ENCODE assay signal across 13 mouse cellular contexts in genomic region chr5:143301296-143301695, GRCm38 (mm10). TPM values are rescaled to one million over a fixed set of nuclear protein-coding genes. Genes with fewer than 3 reads are reported as not detected.
DNase-seq lines count a peak whose midpoint lies in the region; ATAC-seq and TF ChIP-seq lines count a peak whose summit lies in the region.
"Had no signal": no experiment of that assay in that cellular context is flagged by ENCODE, and none has a peak within 500 bp of the region (broad histone marks: within the 10 kb centered on the region; RNA-seq: fewer than 3 reads in every experiment).

No protein-coding gene starts in this region.

- peak; percentile 13 for TF ChIP-seq RAD21 in MEL (IDR thresholded peaks at IDR 0.05; ENCODE audit: low read depth, low read length)

- no peak; the same call in 1 of the 2 replicates for ATAC-seq in heart, embryonic 12.5 days (ENCODE audit: insufficient number of reproducible peaks, low FRiP score)
- peak; percentile 35; the same call in 1 of the 2 replicates for ATAC-seq in liver, postnatal 0 days
- ATAC-seq in liver, embryonic 12.5 days, result no peak
- ATAC-seq in granulocyte monocyte progenitor cell, adult 5-6 weeks (replicated peaks; ENCODE audit: poor library complexity, severe bottlenecking), result peak; percentile 38; the same call in 1 of the 2 replicates
- ATAC-seq: forebrain, embryonic 14.5 days had no signal

- 62% methylated on average over 8 of the region's 8 CpGs for WGBS in heart, embryonic 12.5 days
- 85% methylated on average over 8 of the region's 8 CpGs for WGBS in liver, postnatal 0 days (ENCODE audit: insufficient replicate concordance)
- 82% methylated on average over 8 of the region's 8 CpGs for WGBS in liver, embryonic 12.5 days (ENCODE audit: insufficient replicate concordance)

- DNase-seq in heart, postnatal 4 days, result peak; percentile 44
- no peak for DNase-seq in liver, postnatal 0 days
- DNase-seq in MEL (ENCODE audit: low read depth, low spot score), result peak; percentile 36
- no peak for DNase-seq in urinary bladder, postnatal 36 days (ENCODE audit: low spot score in 2 of 2)
- DNase-seq in urinary bladder, postnatal 14 days (ENCODE audit: low spot score), result no peak

- H3K4me2 ChIP-seq in heart, embryonic 12.5 days, result no peak overlapping the region
- H3K4me2 ChIP-seq in liver, postnatal 0 days (ENCODE audit: low read depth, low read length), result no peak overlapping the region
- no peak overlapping the region for H3K4me2 ChIP-seq in liver, embryonic 12.5 days
- H3K4me2 ChIP-seq: hindbrain, embryonic 15.5 days had no signal

- no peak overlapping the region for H3K4me3 ChIP-seq in heart, embryonic 12.5 days
- no peak overlapping the region for H3K4me3 ChIP-seq in liver, postnatal 0 days (ENCODE audit: low read depth, low read length)
- no peak overlapping the region for H3K4me3 ChIP-seq in liver, embryonic 12.5 days
- H3K4me3 ChIP-seq in MEL (ENCODE audit: control insufficient read depth in 1 of 2, insufficient read depth in 1 of 2, low read depth in 2 of 2, low read length in 2 of 2), result no peak overlapping the region
- H3K4me3 ChIP-seq: hindbrain, embryonic 15.5 days had no signal

- H3K9ac ChIP-seq in heart, embryonic 12.5 days, result no peak overlapping the region
- no peak overlapping the region for H3K9ac ChIP-seq in liver, postnatal 0 days (replicated peaks)
- no peak overlapping the region for H3K9ac ChIP-seq in liver, embryonic 12.5 days
- H3K9ac ChIP-seq in MEL (ENCODE audit: control insufficient read depth, low read depth, low read length, poor library complexity, severe bottlenecking), result no peak overlapping the region
- H3K9ac ChIP-seq: hindbrain, embryonic 15.5 days had no signal

- peaks cover 11% of the 10 kb centered on the region; the same call in 1 of the 2 replicates for H3K79me2 ChIP-seq in MEL (ENCODE audit: control insufficient read depth, insufficient read depth, low read length, poor library complexity)

- H3K9me3 ChIP-seq in heart, embryonic 12.5 days (replicated peaks), result no peaks in the 10 kb centered on the region
- no peaks in the 10 kb centered on the region for H3K9me3 ChIP-seq in liver, postnatal 0 days (ENCODE audit: low read length)
- no peaks in the 10 kb centered on the region for H3K9me3 ChIP-seq in liver, embryonic 12.5 days (replicated peaks)
- H3K9me3 ChIP-seq in MEL (replicated peaks; ENCODE audit: insufficient read depth, low read length), result no peaks in the 10 kb centered on the region
- H3K9me3 ChIP-seq: hindbrain, embryonic 15.5 days had no signal

- H3K27me3 ChIP-seq in heart, embryonic 12.5 days (replicated peaks), result no peaks in the 10 kb centered on the region
- no peaks in the 10 kb centered on the region for H3K27me3 ChIP-seq in liver, postnatal 0 days (ENCODE audit: insufficient read depth, low read length)
- no peaks in the 10 kb centered on the region for H3K27me3 ChIP-seq in liver, embryonic 12.5 days (replicated peaks)
- H3K27me3 ChIP-seq in MEL (ENCODE audit: control insufficient read depth in 1 of 2, insufficient read depth in 2 of 2, low read length in 2 of 2), result no peaks in the 10 kb centered on the region
- H3K27me3 ChIP-seq: hindbrain, embryonic 15.5 days had no signal

- peaks cover 71% of the 10 kb centered on the region for H3K36me3 ChIP-seq in heart, embryonic 12.5 days
- peaks cover 50% of the 10 kb centered on the region for H3K36me3 ChIP-seq in liver, postnatal 0 days (replicated peaks; ENCODE audit: insufficient read depth, low read length)
- H3K36me3 ChIP-seq in liver, embryonic 12.5 days, result peaks cover 81% of the 10 kb centered on the region
- H3K36me3 ChIP-seq in MEL (ENCODE audit: control insufficient read depth in 1 of 2, insufficient read depth in 2 of 2, low read length in 2 of 2), result peaks cover 0 to 13% of the 10 kb centered on the region in 2 experiments; a peak in 2 of 4 replicates

- H3K27ac ChIP-seq in heart, embryonic 12.5 days (ENCODE audit: poor library complexity, severe bottlenecking), result no peak overlapping the region
- no peak overlapping the region for H3K27ac ChIP-seq in liver, postnatal 0 days (ENCODE audit: low read depth)
- H3K27ac ChIP-seq in liver, embryonic 12.5 days, result no peak overlapping the region
- no peak overlapping the region for H3K27ac ChIP-seq in MEL (ENCODE audit: control insufficient read depth, low read depth, low read length)
- H3K27ac ChIP-seq: hindbrain, embryonic 15.5 days; macrophage had no signal

- peaks cover 16% of the 10 kb centered on the region for H3K4me1 ChIP-seq in heart, embryonic 12.5 days (replicated peaks)
- no peaks in the 10 kb centered on the region for H3K4me1 ChIP-seq in liver, postnatal 0 days (ENCODE audit: insufficient read depth)
- no peaks in the 10 kb centered on the region for H3K4me1 ChIP-seq in liver, embryonic 12.5 days
- no peaks in the 10 kb centered on the region for H3K4me1 ChIP-seq in MEL (ENCODE audit: control insufficient read depth in 1 of 2, insufficient read depth in 2 of 2, low read length in 2 of 2)
- H3K4me1 ChIP-seq: hindbrain, embryonic 15.5 days had no signal

- TF ChIP-seq POLR2A in MEL (IDR thresholded peaks at IDR 0.05; ENCODE audit: control insufficient read depth in 1 of 2, insufficient read depth in 1 of 2, low read depth in 1 of 2, low read length in 2 of 2, poor library complexity in 1 of 2), result no peak

- TF ChIP-seq CTCF in liver, postnatal 0 days (IDR thresholded peaks at IDR 0.05; ENCODE audit: low read depth), result peak; percentile 54
- TF ChIP-seq CTCF in MEL (IDR thresholded peaks at IDR 0.05 in 2 of 3, conservative IDR thresholded peaks at IDR 0.05 in 1 of 3; ENCODE audit: control insufficient read depth in 1 of 3, insufficient read depth in 1 of 3, low read depth in 2 of 3, low read length in 3 of 3, poor library complexity in 1 of 3, severe bottlenecking in 1 of 3), result peak; percentile 31 to 54 (median 52)

- no peak for TF ChIP-seq EP300 in liver, postnatal 0 days (IDR thresholded peaks at IDR 0.05; ENCODE audit: low read depth)
- no peak for TF ChIP-seq EP300 in MEL (IDR thresholded peaks at IDR 0.05; ENCODE audit: low read depth in 1 of 2, low read length in 2 of 2)

RNA-seq across cellular contexts. Expression of gene Zfp853, which starts 7.9 kb away (rescaled TPM):
- under 1 TPM; 0.31 to 0.47 TPM for total RNA-seq in heart, postnatal 4 days (2021)
- polyA plus RNA-seq in heart, embryonic 12.5 days (2016; fragmentation: Nextera tagmentation; extraction: Ambion mirVana), result 0.09 TPM in 1 of 2 replicates, not detected in the other
- polyA plus RNA-seq in liver, postnatal 0 days (2015; fragmentation: Nextera tagmentation; extraction: Ambion mirVana), result not detected in 2 replicates
- not detected in 2 replicates for polyA plus RNA-seq in liver, embryonic 12.5 days (2016; fragmentation: Nextera tagmentation; extraction: Ambion mirVana)
- 0.08 TPM in 1 of 2 replicates, not detected in the other for total RNA-seq in MEL (2012; rRNA removed)
- polyA plus RNA-seq in MEL (2012; ENCODE audit: insufficient read depth in 1 of 2, insufficient read length in 2 of 2, low read depth in 1 of 2, low replicate concordance in 2 of 2, missing spikeins in 1 of 2), result under 1 TPM in 1 of 2 experiments, not detected in 1; 0.14 TPM
- not detected in 2 replicates for total RNA-seq in granulocyte monocyte progenitor cell, adult 5-6 weeks (2014; fragmentation: Nextera tagmentation)
- not detected in 2 replicates for total RNA-seq in granulocyte monocyte progenitor cell, adult 5-6 weeks (2017)
- polyA plus RNA-seq: forebrain, embryonic 14.5 days; macrophage; neural tube, embryonic 11.5 days had no signal

RNA-seq across cellular contexts. Expression of gene E130309D02Rik, which starts 13.9 kb away (rescaled TPM):
- 10 to 100 TPM; 21.8 to 22.6 TPM for total RNA-seq in heart, postnatal 4 days (2021)
- 26.9 and 27.6 TPM in 2 replicates for polyA plus RNA-seq in heart, embryonic 12.5 days (2016; fragmentation: Nextera tagmentation; extraction: Ambion mirVana)
- 12.5 and 12.8 TPM in 2 replicates for polyA plus RNA-seq in liver, postnatal 0 days (2015; fragmentation: Nextera tagmentation; extraction: Ambion mirVana)
- polyA plus RNA-seq in liver, embryonic 12.5 days (2016; fragmentation: Nextera tagmentation; extraction: Ambion mirVana), result 43.6 and 44.8 TPM in 2 replicates
- total RNA-seq in MEL (2012; rRNA removed), result 51.4 and 59.3 TPM in 2 replicates
- 10 to 100 TPM in 1 of 2 experiments, not detected in 1; 92.4 TPM for polyA plus RNA-seq in MEL (2012; ENCODE audit: insufficient read depth in 1 of 2, insufficient read length in 2 of 2, low read depth in 1 of 2, low replicate concordance in 2 of 2, missing spikeins in 1 of 2)
- total RNA-seq in granulocyte monocyte progenitor cell, adult 5-6 weeks (2014; fragmentation: Nextera tagmentation), result 40.5 and 47.3 TPM in 2 replicates
- 16.5 and 22.4 TPM in 2 replicates for total RNA-seq in granulocyte monocyte progenitor cell, adult 5-6 weeks (2017)

RNA-seq across cellular contexts. Expression of gene Zdhhc4, which starts 27.8 kb away (rescaled TPM):
- total RNA-seq in heart, postnatal 4 days (2021), result 10 to 100 TPM; 35.6 to 37.3 TPM
- polyA plus RNA-seq in heart, embryonic 12.5 days (2016; fragmentation: Nextera tagmentation; extraction: Ambion mirVana), result 51.9 and 56.5 TPM in 2 replicates
- polyA plus RNA-seq in liver, postnatal 0 days (2015; fragmentation: Nextera tagmentation; extraction: Ambion mirVana), result 32.8 and 34.6 TPM in 2 replicates
- 41.9 and 42.9 TPM in 2 replicates for polyA plus RNA-seq in liver, embryonic 12.5 days (2016; fragmentation: Nextera tagmentation; extraction: Ambion mirVana)
- 16.2 and 17.6 TPM in 2 replicates for total RNA-seq in MEL (2012; rRNA removed)
- polyA plus RNA-seq in MEL (2012; ENCODE audit: insufficient read depth in 1 of 2, insufficient read length in 2 of 2, low read depth in 1 of 2, low replicate concordance in 2 of 2, missing spikeins in 1 of 2), result 10 to 100 TPM in 1 of 2 experiments, not detected in 1; 62.1 TPM
- 57.9 and 81.0 TPM in 2 replicates for total RNA-seq in granulocyte monocyte progenitor cell, adult 5-6 weeks (2014; fragmentation: Nextera tagmentation)
- 38.5 and 49.2 TPM in 2 replicates for total RNA-seq in granulocyte monocyte progenitor cell, adult 5-6 weeks (2017)

RNA-seq across cellular contexts. Expression of gene Zfp316, which starts 31.5 kb away (rescaled TPM):
- total RNA-seq in heart, postnatal 4 days (2021), result 1 to 10 TPM; 5.1 to 6.2 TPM
- polyA plus RNA-seq in heart, embryonic 12.5 days (2016; fragmentation: Nextera tagmentation; extraction: Ambion mirVana), result 4.6 and 4.9 TPM in 2 replicates
- polyA plus RNA-seq in liver, postnatal 0 days (2015; fragmentation: Nextera tagmentation; extraction: Ambion mirVana), result 0.39 and 0.41 TPM in 2 replicates
- 0.78 and 1.0 TPM in 2 replicates for polyA plus RNA-seq in liver, embryonic 12.5 days (2016; fragmentation: Nextera tagmentation; extraction: Ambion mirVana)
- total RNA-seq in MEL (2012; rRNA removed), result 3.1 and 4.8 TPM in 2 replicates
- 1 to 10 TPM in 1 of 2 experiments, not detected in 1; 4.3 TPM for polyA plus RNA-seq in MEL (2012; ENCODE audit: insufficient read depth in 1 of 2, insufficient read length in 2 of 2, low read depth in 1 of 2, low replicate concordance in 2 of 2, missing spikeins in 1 of 2)
- total RNA-seq in granulocyte monocyte progenitor cell, adult 5-6 weeks (2014; fragmentation: Nextera tagmentation), result 2.8 and 3.5 TPM in 2 replicates
- total RNA-seq in granulocyte monocyte progenitor cell, adult 5-6 weeks (2017), result 2.7 and 3.5 TPM in 2 replicates

RNA-seq across cellular contexts. Expression of gene Grid2ip, which starts 55.8 kb away (rescaled TPM):
- total RNA-seq in heart, postnatal 4 days (2021), result under 1 TPM in 1 of 2 experiments, not detected in 1; 0.07 TPM
- 0.14 and 0.51 TPM in 2 replicates for polyA plus RNA-seq in heart, embryonic 12.5 days (2016; fragmentation: Nextera tagmentation; extraction: Ambion mirVana)
- polyA plus RNA-seq in liver, postnatal 0 days (2015; fragmentation: Nextera tagmentation; extraction: Ambion mirVana), result not detected in 2 replicates
- polyA plus RNA-seq in liver, embryonic 12.5 days (2016; fragmentation: Nextera tagmentation; extraction: Ambion mirVana), result 0.04 TPM in 1 of 2 replicates, not detected in the other
- 0.03 TPM in 1 of 2 replicates, not detected in the other for total RNA-seq in MEL (2012; rRNA removed)
- not detected for polyA plus RNA-seq in MEL (2012; ENCODE audit: insufficient read depth in 1 of 2, insufficient read length in 2 of 2, low read depth in 1 of 2, low replicate concordance in 2 of 2, missing spikeins in 1 of 2)
- not detected in 2 replicates for total RNA-seq in granulocyte monocyte progenitor cell, adult 5-6 weeks (2014; fragmentation: Nextera tagmentation)
- not detected in 2 replicates for total RNA-seq in granulocyte monocyte progenitor cell, adult 5-6 weeks (2017)
- polyA plus RNA-seq: G1E; macrophage; neural tube, embryonic 11.5 days had no signal

Comparison
In these comparisons a context has a peak if more than half of its experiments do, and no peak if none do; other contexts are left out.
1. ATAC-seq: peak in liver, postnatal 0 days (single experiment) and granulocyte monocyte progenitor cell, adult 5-6 weeks (single experiment); none in heart, embryonic 12.5 days (single experiment) and liver, embryonic 12.5 days (single experiment).
2. DNase-seq: peak in heart, postnatal 4 days (single experiment) and MEL (single experiment); none in liver, postnatal 0 days (single experiment), urinary bladder, postnatal 36 days (0 of 2) and urinary bladder, postnatal 14 days (single experiment).